Mouse (Mus musculus) thymus, adult 2 months (tissue): Measurements from ENCODE around the gene Elob.

ENCODE experiments used
- CTCF ChIP-seq: fragments of 200-500 bp; IDR thresholded peaks from 2 replicates; pipeline ENCODE4 v1.5.1; 2012; ENCODE audit warnings: mild to moderate bottlenecking, control low read depth, low read length, moderate library complexity, borderline replicate concordance; ENCODE audit not compliant: control insufficient read depth, poor library complexity, insufficient read depth; ENCODE audit errors: extremely low read depth
- POLR2A ChIP-seq: fragments of 200-500 bp; IDR thresholded peaks from 2 replicates; pipeline ENCODE4 v1.6.1; 2012; ENCODE audit warnings: mild to moderate bottlenecking, low read length, control low read depth, moderate library complexity; ENCODE audit not compliant: control insufficient read depth, poor library complexity, insufficient read depth; ENCODE audit errors: extremely low read depth

GRCm38 (mm10) chr17:23857913-23858312, 29.0 kb upstream of the Elob start:
- TF ChIP-seq CTCF (no peak), POLR2A (no peak)
